Mouse (Mus musculus) intestine, postnatal 0 days (tissue): Measurements from ENCODE around the gene Pgam1. TPM values are rescaled to one million over a fixed set of nuclear protein-coding genes. Genes with fewer than 3 reads are reported as not detected.

Experiments
- ATAC-seq: fragments of 200-750 bp; cut with Nextera tagmentation; 2 replicates; pipeline ENCODE4 v1.8.0; 2017; ENCODE audit warnings: mild to moderate bottlenecking, moderate TSS enrichment, moderate library complexity
- H3K27ac ChIP-seq: fragments of 300-500 bp; sonication (generic); 2 replicates; pipeline ENCODE4 v1.5.1; 2014; ENCODE audit warnings: mild to moderate bottlenecking, low read depth, low read length, moderate library complexity
- H3K27me3 ChIP-seq: fragments of 300-500 bp; sonication (generic); replicated peaks from 2 replicates; pipeline ENCODE4 v1.6.1; 2014; ENCODE audit warnings: low read length, mixed read lengths; ENCODE audit not compliant: control insufficient read depth, insufficient read depth
- H3K36me3 ChIP-seq: fragments of 300-500 bp; sonication (generic); 2 replicates; pipeline ENCODE4 v1.6.1; 2014; ENCODE audit warnings: mild to moderate bottlenecking, moderate library complexity; ENCODE audit not compliant: control insufficient read depth, insufficient read depth
- H3K4me1 ChIP-seq: fragments of 300-500 bp; sonication (generic); replicated peaks from 2 replicates; pipeline ENCODE4 v1.6.1; 2014; ENCODE audit warnings: antibody characterized with exemption, low read length, mixed read lengths; ENCODE audit not compliant: control insufficient read depth, insufficient read depth
- H3K4me2 ChIP-seq: fragments of 300-500 bp; sonication (generic); replicated peaks from 2 replicates; pipeline ENCODE4 v1.6.1; 2014; ENCODE audit warnings: low read depth, mild to moderate bottlenecking, moderate library complexity
- H3K4me3 ChIP-seq: fragments of 300-500 bp; sonication (generic); 2 replicates; pipeline ENCODE4 v1.5.1; 2014; ENCODE audit warnings: low read depth, low read length
- H3K9ac ChIP-seq: fragments of 300-500 bp; sonication (generic); 2 replicates; pipeline ENCODE4 v1.6.1; 2014; ENCODE audit warnings: mild to moderate bottlenecking, low read depth, low read length
- H3K9me3 ChIP-seq: fragments of 300-500 bp; sonication (generic); 2 replicates; pipeline ENCODE4 v1.6.1; 2016; ENCODE audit warnings: mixed run types; ENCODE audit not compliant: control insufficient read depth
- CTCF ChIP-seq: sonication (generic); IDR thresholded peaks from 2 replicates; pipeline ENCODE4 v1.5.1; 2016; ENCODE audit warnings: low read depth, mild to moderate bottlenecking, control low read depth, antibody characterized with exemption, moderate library complexity
- WGBS: fragments of 180-500 bp; shearing (Covaris S2); extraction: QIAGEN DNeasy Blood & Tissue Kit; methylation state at CpG from one replicate; pipeline ENCODE4 v1.1.7; 2014; 5-methylcytosine and 5-hydroxymethylcytosine counted together
- polyA plus RNA-seq: library from polyadenylated mRNA; unstranded; fragments of >200 nt; fragmentation: Nextera tagmentation; extraction: Ambion mirVana; gene quantifications from 2 replicates; pipeline ENCODE4 v1.2.1, GENCODE M21; 2015

Pgam1 gene
- polyA plus RNA-seq, 1 experiment from 2014 or later, result 223 TPM

- no peak for ATAC-seq
- 81% methylated on average over 3 of the region's 3 CpGs for WGBS
- Histone ChIP-seq H3K9ac (no peak overlapping the region), H3K27me3 (no peaks in the 10 kb centered on the region), H3K4me1 (0 out of 2 replicates have a peak, but pooled peaks cover 8% of the 10 kb centered on the region), H3K27ac (no peak overlapping the region), H3K4me2 (no peak overlapping the region), H3K4me3 (no peak overlapping the region), H3K36me3 (peaks cover 29% of the 10 kb centered on the region), H3K9me3 (no peaks in the 10 kb centered on the region)
- no peak for TF ChIP-seq CTCF
Observed at GRCm38 (mm10) chr19:41915294-41915693, 3.6 kb downstream of the Pgam1 start.

- no peak for ATAC-seq
- no peak overlapping the region for H3K9ac ChIP-seq
- 0 out of 2 replicates have a peak, but pooled peaks cover 8% of the 10 kb centered on the region for H3K4me1 ChIP-seq
- no peak overlapping the region for H3K4me3 ChIP-seq
- 79% methylated on average over 4 of the region's 4 CpGs for WGBS
- peaks cover 29% of the 10 kb centered on the region for H3K36me3 ChIP-seq
- H3K9me3 ChIP-seq, result no peaks in the 10 kb centered on the region
- TF ChIP-seq CTCF, result no peak
- H3K4me2 ChIP-seq, result no peak overlapping the region
- H3K27ac ChIP-seq, result no peak overlapping the region
- H3K27me3 ChIP-seq, result no peaks in the 10 kb centered on the region
Observed at GRCm38 (mm10) chr19:41916853-41917252, 5.1 kb downstream of the Pgam1 start.

GRCm38 (mm10) chr19:41919471-41919870 lies 7.7 kb downstream of the Pgam1 start:
- no peak overlapping the region for H3K4me3 ChIP-seq
- no peaks in the 10 kb centered on the region for H3K27me3 ChIP-seq
- no peak overlapping the region for H3K4me2 ChIP-seq
- no peak for TF ChIP-seq CTCF
- no peaks in the 10 kb centered on the region for H3K4me1 ChIP-seq
- H3K9me3 ChIP-seq, result no peaks in the 10 kb centered on the region
- no peak overlapping the region for H3K27ac ChIP-seq
- 55% methylated on average over 4 of the region's 4 CpGs for WGBS
- H3K9ac ChIP-seq, result no peak overlapping the region
- H3K36me3 ChIP-seq, result peaks cover 45% of the 10 kb centered on the region
- no peak for ATAC-seq

- no peak for TF ChIP-seq CTCF
- ATAC-seq, result no peak
- WGBS, result 72% methylated on average over 5 of the region's 5 CpGs
Observed at GRCm38 (mm10) chr19:41920412-41921067, 8.8 kb downstream of the Pgam1 start.

GRCm38 (mm10) chr19:41932686-41933085 lies 21.0 kb downstream of the Pgam1 start:
- peak overlapping the region; percentile 67 for H3K9ac ChIP-seq
- H3K27me3 ChIP-seq, result no peaks in the 10 kb centered on the region
- H3K4me1 ChIP-seq, result peaks cover 5% of the 10 kb centered on the region; the same call in 1 of the 2 replicates
- TF ChIP-seq CTCF, result no peak
- peaks cover 15% of the 10 kb centered on the region for H3K36me3 ChIP-seq
- no peaks in the 10 kb centered on the region for H3K9me3 ChIP-seq
- under 1% methylated on average over 28 of the region's 28 CpGs for WGBS
- peak overlapping the region; percentile 28; the same call in 1 of the 2 replicates for H3K27ac ChIP-seq
- peak overlapping the region; percentile 90 for H3K4me2 ChIP-seq
- peak overlapping the region; percentile 90 for H3K4me3 ChIP-seq
- ATAC-seq, result peak; percentile 14; the same call in 1 of the 2 replicates

More at GRCm38 (mm10) chr19:41920412-41921067, 8.8 kb downstream of the Pgam1 start:
- no peaks in the 10 kb centered on the region for H3K4me1 ChIP-seq
- no peak overlapping the region for H3K27ac ChIP-seq
- no peaks in the 10 kb centered on the region for H3K27me3 ChIP-seq
- no peaks in the 10 kb centered on the region for H3K9me3 ChIP-seq
- H3K4me2 ChIP-seq, result no peak overlapping the region
- no peak overlapping the region for H3K9ac ChIP-seq
- H3K4me3 ChIP-seq, result no peak overlapping the region
- H3K36me3 ChIP-seq, result peaks cover 49% of the 10 kb centered on the region

GRCm38 (mm10) chr19:41933179-41934086 lies 21.7 kb downstream of the Pgam1 start, which contains the start of the genes Exosc1 and Zdhhc16:
TSS of gene Exosc1 (minus strand) at chr19:41933423.
TSS of gene Zdhhc16 (plus strand) at chr19:41933480.
- peak within 1 kb of the TSS; percentile 28; the same call in 1 of the 2 replicates for H3K27ac ChIP-seq
- WGBS, result under 1% methylated on average over 47 of the region's 47 CpGs
- TF ChIP-seq CTCF, result 0 out of 2 replicates have a peak, but pooled peaks have one; percentile 1
- H3K4me2 ChIP-seq, result peak within 1 kb of the TSS; percentile 90
- H3K36me3 ChIP-seq, result peaks cover 15% of the 10 kb centered on the region
- peaks cover 5% of the 10 kb centered on the region; the same call in 1 of the 2 replicates for H3K4me1 ChIP-seq
- ATAC-seq, result peak; percentile 100
- no peaks in the 10 kb centered on the region for H3K27me3 ChIP-seq
- H3K9ac ChIP-seq, result peak within 1 kb of the TSS; percentile 67
- peak within 1 kb of the TSS; percentile 90 for H3K4me3 ChIP-seq
- no peaks in the 10 kb centered on the region for H3K9me3 ChIP-seq
